Mouse (Mus musculus) kidney, postnatal 0 days (tissue): ENCODE data around the gene Olfm4. TPM values are rescaled to one million over a fixed set of nuclear protein-coding genes. Genes with fewer than 3 reads are reported as not detected.

ENCODE experiments used
- ATAC-seq: fragments of 200-750 bp; cut with Nextera tagmentation; replicated peaks from 2 replicates; pipeline ENCODE4 v1.8.0; 2017; ENCODE audit warnings: low read depth, moderate number of reproducible peaks, moderate TSS enrichment, moderate library complexity; ENCODE audit not compliant: low FRiP score
- DNase-seq: peaks from one replicate; pipeline ENCODE4 v3.0.0-alpha.2; 2016; ENCODE audit warnings: low spot score
- H3K27ac ChIP-seq: fragments of 300-500 bp; sonication (generic); 2 replicates; pipeline ENCODE4 v1.5.1; 2014; ENCODE audit warnings: mild to moderate bottlenecking
- H3K27me3 ChIP-seq: fragments of 300-500 bp; sonication (generic); 2 replicates; pipeline ENCODE4 v1.6.1; 2014; ENCODE audit warnings: low read length, mixed read lengths; ENCODE audit not compliant: insufficient read depth
- H3K36me3 ChIP-seq: fragments of 300-500 bp; sonication (generic); 2 replicates; pipeline ENCODE4 v1.6.1; 2014; ENCODE audit warnings: low read length, mixed read lengths; ENCODE audit not compliant: insufficient read depth
- H3K4me1 ChIP-seq: fragments of 300-500 bp; sonication (generic); replicated peaks from 2 replicates; pipeline ENCODE4 v1.6.1; 2014; ENCODE audit warnings: antibody characterized with exemption, low read length, mixed read lengths; ENCODE audit not compliant: insufficient read depth
- H3K4me2 ChIP-seq: fragments of 300-500 bp; sonication (generic); 2 replicates; pipeline ENCODE4 v1.6.1; 2014; ENCODE audit warnings: mild to moderate bottlenecking, low read length, moderate library complexity, mixed read lengths
- H3K4me3 ChIP-seq: fragments of 300-500 bp; sonication (generic); replicated peaks from 2 replicates; pipeline ENCODE4 v1.5.1; 2014; ENCODE audit warnings: low read depth, low read length
- H3K9ac ChIP-seq: fragments of 300-500 bp; sonication (generic); 2 replicates; pipeline ENCODE4 v1.6.1; 2014; ENCODE audit warnings: low read depth, low read length
- H3K9me3 ChIP-seq: fragments of 300-500 bp; sonication (generic); replicated peaks from 2 replicates; pipeline ENCODE4 v1.6.1; 2016; ENCODE audit warnings: low read length, inconsistent platforms, mixed read lengths
- CTCF ChIP-seq: IDR thresholded peaks from 2 replicates; pipeline ENCODE4 v1.5.1; 2016; ENCODE audit warnings: antibody characterized with exemption, low read depth, mild to moderate bottlenecking, moderate library complexity
- WGBS: fragments of 180-500 bp; shearing (Covaris S2); extraction: QIAGEN DNeasy Blood & Tissue Kit; methylation state at CpG from one replicate; pipeline ENCODE4 v1.1.7; 2014; 5-methylcytosine and 5-hydroxymethylcytosine counted together
- polyA plus RNA-seq: library from polyadenylated mRNA; unstranded; fragments of >200 nt; fragmentation: Nextera tagmentation; extraction: Ambion mirVana; gene quantifications from 2 replicates; pipeline ENCODE4 v1.2.1, GENCODE M21; 2015

The Olfm4 gene
- 2.7 and 2.8 TPM in 2 replicates for polyA plus RNA-seq

- Histone ChIP-seq H3K4me2 (no peak within 1 kb of the TSS), H3K4me1 (no peaks in the 10 kb centered on the region), H3K27ac (no peak within 1 kb of the TSS), H3K9ac (no peak within 1 kb of the TSS), H3K36me3 (no peaks in the 10 kb centered on the region), H3K9me3 (no peaks in the 10 kb centered on the region), H3K27me3 (no peaks in the 10 kb centered on the region), H3K4me3 (no peak within 1 kb of the TSS)
- WGBS: 74% methylated on average over 2 of the region's 2 CpGs
- no peak for TF ChIP-seq CTCF
- DNase-seq (no peak), ATAC-seq (no peak)
These were observed at the start of gene Olfm4 for GRCm38 (mm10) chr14:79983781-79984180. Gene Olfm4 (plus strand): TSS chr14:79984081.

GRCm38 (mm10) chr14:79934426-79934825 lies 49.5 kb upstream of the Olfm4 start:
- Histone ChIP-seq H3K27me3 (no peaks in the 10 kb centered on the region), H3K4me3 (no peak overlapping the region), H3K4me2 (no peak overlapping the region), H3K36me3 (no peaks in the 10 kb centered on the region), H3K4me1 (no peaks in the 10 kb centered on the region), H3K9ac (no peak overlapping the region), H3K27ac (no peak overlapping the region), H3K9me3 (no peaks in the 10 kb centered on the region)
- TF ChIP-seq CTCF: no peak
- DNase-seq (no peak), ATAC-seq (no peak)
- WGBS: 68% methylated on average over 4 of the region's 4 CpGs

GRCm38 (mm10) chr14:79936879-79937468 lies 46.9 kb upstream of the Olfm4 start:
- Histone ChIP-seq H3K4me1 (no peaks in the 10 kb centered on the region), H3K27me3 (no peaks in the 10 kb centered on the region), H3K4me3 (no peak overlapping the region), H3K4me2 (no peak overlapping the region), H3K36me3 (no peaks in the 10 kb centered on the region), H3K9me3 (no peaks in the 10 kb centered on the region), H3K9ac (no peak overlapping the region), H3K27ac (no peak overlapping the region)
- 89% methylated on average over 4 of the region's 4 CpGs for WGBS
- no peak for DNase-seq
- no peak for ATAC-seq
- no peak for TF ChIP-seq CTCF

- H3K4me3 ChIP-seq: no peak overlapping the region
- 80% methylated on average over 2 of the region's 2 CpGs for WGBS
- no peaks in the 10 kb centered on the region for H3K27me3 ChIP-seq
- H3K4me1 ChIP-seq: no peaks in the 10 kb centered on the region
- DNase-seq: no peak
- no peak overlapping the region for H3K9ac ChIP-seq
- ATAC-seq: no peak
- no peak overlapping the region for H3K4me2 ChIP-seq
- no peaks in the 10 kb centered on the region for H3K9me3 ChIP-seq
- TF ChIP-seq CTCF: no peak
- no peaks in the 10 kb centered on the region for H3K36me3 ChIP-seq
- H3K27ac ChIP-seq: no peak overlapping the region
These were observed 38.0 kb upstream of the Olfm4 start for GRCm38 (mm10) chr14:79945876-79946275.

- Histone ChIP-seq H3K9ac (no peak overlapping the region), H3K4me1 (no peaks in the 10 kb centered on the region), H3K36me3 (no peaks in the 10 kb centered on the region), H3K4me3 (no peak overlapping the region), H3K27ac (no peak overlapping the region), H3K9me3 (no peaks in the 10 kb centered on the region), H3K27me3 (no peaks in the 10 kb centered on the region), H3K4me2 (no peak overlapping the region)
- TF ChIP-seq CTCF: no peak
- peak; percentile 70 for DNase-seq
- 39% methylated on average over 3 of the region's 3 CpGs for WGBS
- 0 out of 2 replicates have a peak, but pooled peaks have one; percentile 29 for ATAC-seq
These were observed 28.2 kb upstream of the Olfm4 start for GRCm38 (mm10) chr14:79955678-79956077.

GRCm38 (mm10) chr14:79957789-79958487 lies 25.9 kb upstream of the Olfm4 start:
- H3K4me1 ChIP-seq: no peaks in the 10 kb centered on the region
- H3K36me3 ChIP-seq: no peaks in the 10 kb centered on the region
- H3K9me3 ChIP-seq: no peaks in the 10 kb centered on the region
- ATAC-seq (peak; percentile 72; the same call in 1 of the 2 replicates), DNase-seq (peak; percentile 78)
- H3K9ac ChIP-seq: no peak overlapping the region
- H3K4me2 ChIP-seq: no peak overlapping the region
- 27% methylated on average over 15 of the region's 15 CpGs for WGBS
- H3K4me3 ChIP-seq: no peak overlapping the region
- H3K27ac ChIP-seq: no peak overlapping the region
- no peaks in the 10 kb centered on the region for H3K27me3 ChIP-seq
- no peak for TF ChIP-seq CTCF
